Mouse (Mus musculus): ENCODE measurements at regions not wholly inside any gene's neighbourhood (a gene's known extent, or its start where the extent isn't known, plus 50 kb on each side); places are given as distances from the start of the nearest gene placed in this dataset.

- Histone ChIP-seq H3K27ac (ENCODE audit: low read depth, low read length) (no peak overlapping the region), H3K36me3 (ENCODE audit: control insufficient read depth, insufficient read depth, low read length) (no peaks in the 10 kb centered on the region), H3K4me2 (ENCODE audit: low read length) (no peak overlapping the region), H3K9ac (ENCODE audit: low read depth, low read length) (no peak overlapping the region), H3K4me1 (ENCODE audit: control insufficient read depth, insufficient read depth, low read depth, low read length) (peaks cover 2% of the 10 kb centered on the region; the same call in 1 of the 2 replicates), H3K27me3 (replicated peaks; ENCODE audit: control insufficient read depth, insufficient read depth, low read length) (no peaks in the 10 kb centered on the region), H3K9me3 (ENCODE audit: control insufficient read depth, low read length) (no peaks in the 10 kb centered on the region), H3K4me3 (ENCODE audit: low read length) (no peak overlapping the region)
- no peak for ATAC-seq
- WGBS: 71% methylated on average over 3 of the region's 3 CpGs
These were observed 70.7 kb upstream of the Sfswap start for GRCm38 (mm10) chr5:129430330-129430729.

GRCm38 (mm10) chr5:129449931-129450573 is 51.0 kb upstream of the Sfswap start:
- H3K9me3 ChIP-seq (ENCODE audit: control insufficient read depth, low read length): no peaks in the 10 kb centered on the region
- H3K27me3 ChIP-seq (replicated peaks; ENCODE audit: control insufficient read depth, insufficient read depth, low read length): no peaks in the 10 kb centered on the region
- H3K4me1 ChIP-seq (ENCODE audit: control insufficient read depth, insufficient read depth, low read depth, low read length): peaks cover 11% of the 10 kb centered on the region
- no peak overlapping the region for H3K9ac ChIP-seq (ENCODE audit: low read depth, low read length)
- H3K27ac ChIP-seq (ENCODE audit: low read depth, low read length): no peak overlapping the region
- no peak overlapping the region for H3K4me3 ChIP-seq (ENCODE audit: low read length)
- ATAC-seq: no peak
- no peak overlapping the region for H3K4me2 ChIP-seq (ENCODE audit: low read length)
- 40% methylated on average over 7 of the region's 7 CpGs for WGBS
- H3K36me3 ChIP-seq (ENCODE audit: control insufficient read depth, insufficient read depth, low read length): no peaks in the 10 kb centered on the region
